Mouse (Mus musculus) hindbrain, embryonic 14.5 days (tissue): ENCODE measurements around the gene Prkar2a. TPM values are rescaled to one million over a fixed set of nuclear protein-coding genes. Genes with fewer than 3 reads are reported as not detected.

Experiments
- ATAC-seq: fragments of 200-750 bp; cut with Nextera tagmentation; 2 replicates; pipeline ENCODE4 v1.8.0; 2017; ENCODE audit warnings: moderate number of reproducible peaks, mild to moderate bottlenecking, moderate TSS enrichment, moderate library complexity; ENCODE audit not compliant: low FRiP score
- DNase-seq: peaks from one replicate; pipeline ENCODE4 v3.0.0-alpha.2; 2015; ENCODE audit warnings: low spot score
- H3K27ac ChIP-seq: fragments of 300-500 bp; sonication (generic); 2 replicates; pipeline ENCODE4 v1.5.1; 2014; ENCODE audit warnings: mild to moderate bottlenecking, moderate library complexity
- H3K27me3 ChIP-seq: fragments of 300-500 bp; sonication (generic); 2 replicates; pipeline ENCODE4 v1.6.1; 2014; ENCODE audit warnings: mild to moderate bottlenecking, low read length, mixed read lengths; ENCODE audit not compliant: control insufficient read depth, insufficient read depth
- H3K36me3 ChIP-seq: fragments of 300-500 bp; sonication (generic); replicated peaks from 2 replicates; pipeline ENCODE4 v1.6.1; 2014; ENCODE audit not compliant: control insufficient read depth, insufficient read depth
- H3K4me1 ChIP-seq: fragments of 300-500 bp; sonication (generic); replicated peaks from 2 replicates; pipeline ENCODE4 v1.6.1; 2014; ENCODE audit warnings: antibody characterized with exemption, low read length, mixed read lengths; ENCODE audit not compliant: control insufficient read depth, insufficient read depth
- H3K4me2 ChIP-seq: fragments of 300-500 bp; sonication (generic); replicated peaks from 2 replicates; pipeline ENCODE4 v1.6.1; 2014; ENCODE audit warnings: mild to moderate bottlenecking, moderate library complexity
- H3K4me3 ChIP-seq: fragments of 300-500 bp; sonication (generic); replicated peaks from 2 replicates; pipeline ENCODE4 v1.5.1; 2014; ENCODE audit warnings: mild to moderate bottlenecking, low read length
- H3K9ac ChIP-seq: fragments of 300-500 bp; sonication (generic); 2 replicates; pipeline ENCODE4 v1.6.1; 2014
- H3K9me3 ChIP-seq: fragments of 300-500 bp; sonication (generic); 2 replicates; pipeline ENCODE4 v1.6.1; 2016; ENCODE audit warnings: low read length; ENCODE audit not compliant: control insufficient read depth
- WGBS: fragments of 180-500 bp; shearing (Covaris S2); extraction: QIAGEN DNeasy Blood & Tissue Kit; methylation state at CpG from one replicate; pipeline ENCODE4 v1.1.7; 2014; 5-methylcytosine and 5-hydroxymethylcytosine counted together
- polyA plus RNA-seq: library from polyadenylated mRNA; unstranded; fragments of >200 nt; fragmentation: Nextera tagmentation; extraction: Ambion mirVana; gene quantifications from 2 replicates; pipeline ENCODE4 v1.2.1, GENCODE M21; 2014

Gene Prkar2a
- polyA plus RNA-seq, 1 experiment from 2014 or later: 70.8 TPM

- no peak within 1 kb of the TSS for H3K27ac ChIP-seq
- H3K4me3 ChIP-seq: peak within 1 kb of the TSS; percentile 68
- peaks cover 10% of the 10 kb centered on the region for H3K4me1 ChIP-seq
- peak within 1 kb of the TSS; percentile 70 for H3K4me2 ChIP-seq
- H3K9ac ChIP-seq: peak within 1 kb of the TSS; percentile 67
- ATAC-seq: peak; percentile 85
- peak; percentile 71 for DNase-seq
- H3K36me3 ChIP-seq: peaks cover 5% of the 10 kb centered on the region; the same call in 1 of the 2 replicates
- 3% methylated on average over 31 of the region's 37 CpGs for WGBS
- H3K27me3 ChIP-seq: no peaks in the 10 kb centered on the region
- no peaks in the 10 kb centered on the region for H3K9me3 ChIP-seq
Observed at GRCm38 (mm10) chr9:108661677-108662612, 27.2 kb upstream of the Prkar2a start, which contains the start of gene Slc25a20. TSS of gene Slc25a20 (plus strand) at chr9:108662088.

- Histone ChIP-seq H3K27me3 (no peaks in the 10 kb centered on the region), H3K27ac (no peak overlapping the region), H3K9me3 (no peaks in the 10 kb centered on the region), H3K4me2 (peak overlapping the region; percentile 70), H3K9ac (peak overlapping the region; percentile 67), H3K4me1 (peaks cover 10% of the 10 kb centered on the region), H3K4me3 (peak overlapping the region; percentile 68), H3K36me3 (peaks cover 5% of the 10 kb centered on the region; the same call in 1 of the 2 replicates)
- 49% methylated on average over 6 of the region's 6 CpGs for WGBS
- no peak for DNase-seq
- no peak for ATAC-seq
Observed at GRCm38 (mm10) chr9:108662660-108663059, 26.5 kb upstream of the Prkar2a start.

DNA sequence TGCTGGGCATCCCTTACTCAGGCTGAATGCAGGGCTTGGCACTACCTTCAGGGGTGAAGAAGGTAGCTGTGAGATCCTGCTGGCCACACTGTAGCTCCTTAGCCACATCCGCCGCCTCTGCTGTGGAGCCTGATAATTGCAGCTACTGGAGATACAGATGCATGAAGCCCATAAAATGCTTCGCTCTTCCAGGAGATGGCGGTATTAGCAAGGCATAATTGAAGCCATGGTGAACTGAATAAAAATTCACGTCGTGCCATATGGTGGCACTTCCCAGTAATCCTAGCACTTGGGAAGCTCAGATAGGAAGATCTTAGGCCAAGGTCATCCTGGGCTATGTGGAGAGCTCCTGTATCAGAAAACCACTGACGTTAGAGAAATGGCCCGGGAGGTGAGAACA, 19.2 kb upstream of the Prkar2a start:
- DNase-seq (no peak), ATAC-seq (no peak)
- WGBS: 54% methylated on average over 8 of the region's 8 CpGs

DNA sequence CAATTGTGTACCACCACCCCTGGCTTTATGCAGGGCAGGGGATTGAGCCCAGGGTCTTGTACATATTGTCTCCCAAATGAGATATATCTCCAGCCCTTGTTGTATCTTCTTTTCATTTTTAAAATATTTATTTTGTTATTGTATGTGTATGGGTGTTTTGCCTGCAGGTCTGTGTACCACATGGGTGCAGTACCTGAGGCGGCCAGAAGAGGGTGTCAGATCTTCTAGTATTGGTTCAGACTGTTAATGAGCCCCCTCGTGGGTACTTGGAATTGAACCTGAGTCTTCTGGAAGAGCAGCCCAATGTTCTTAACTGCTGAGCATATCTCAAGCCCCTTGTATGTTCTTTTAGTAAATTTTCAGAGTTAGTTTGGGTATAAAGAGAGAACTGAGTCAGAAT, 16.0 kb upstream of the Prkar2a start:
- no peaks in the 10 kb centered on the region for H3K27me3 ChIP-seq
- H3K4me1 ChIP-seq: no peaks in the 10 kb centered on the region
- no peak for ATAC-seq
- H3K9me3 ChIP-seq: no peaks in the 10 kb centered on the region
- no peak for DNase-seq
- peaks cover 62% of the 10 kb centered on the region for H3K36me3 ChIP-seq
- H3K4me3 ChIP-seq: no peak overlapping the region
- H3K27ac ChIP-seq: no peak overlapping the region
- H3K4me2 ChIP-seq: no peak overlapping the region
- 41% methylated on average over 2 of the region's 2 CpGs for WGBS
- no peak overlapping the region for H3K9ac ChIP-seq

More for the DNA sequence above, 19.2 kb upstream of the Prkar2a start:
- peaks cover 45% of the 10 kb centered on the region for H3K36me3 ChIP-seq
- H3K9ac ChIP-seq: no peak overlapping the region
- no peaks in the 10 kb centered on the region for H3K4me1 ChIP-seq
- no peak overlapping the region for H3K4me3 ChIP-seq
- H3K27ac ChIP-seq: no peak overlapping the region
- no peaks in the 10 kb centered on the region for H3K9me3 ChIP-seq
- no peak overlapping the region for H3K4me2 ChIP-seq
- no peaks in the 10 kb centered on the region for H3K27me3 ChIP-seq

- no peak for ATAC-seq
- 93% methylated on average over 15 of the region's 15 CpGs for WGBS
Observed at GRCm38 (mm10) chr9:108680026-108680425, 9.1 kb upstream of the Prkar2a start.

DNA sequence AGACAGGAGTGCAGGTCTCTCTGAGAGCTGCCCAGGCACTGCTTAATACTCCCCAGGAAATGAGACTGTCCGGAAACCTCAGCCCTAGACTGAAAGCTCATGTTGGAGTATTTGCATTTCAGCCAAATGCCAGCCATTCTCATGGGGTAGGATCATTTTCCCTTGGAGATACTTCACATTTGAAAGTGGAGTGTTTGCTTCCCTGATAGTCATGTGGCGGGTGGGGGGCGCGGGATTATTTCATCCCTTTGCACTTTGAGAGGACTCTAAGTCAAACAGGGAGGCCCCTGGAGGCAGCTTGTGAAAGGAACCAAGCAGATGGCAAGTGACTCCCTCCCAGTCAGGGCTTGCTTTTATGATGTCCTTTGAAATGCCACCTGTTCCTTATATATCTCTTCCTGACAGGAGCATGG, 2.6 kb upstream of the Prkar2a start:
- Histone ChIP-seq H3K4me3 (no peak overlapping the region), H3K4me2 (no peak overlapping the region), H3K27me3 (no peaks in the 10 kb centered on the region), H3K4me1 (peaks cover 9% of the 10 kb centered on the region; the same call in 1 of the 2 replicates), H3K27ac (no peak overlapping the region), H3K9ac (no peak overlapping the region), H3K36me3 (peaks cover 38% of the 10 kb centered on the region), H3K9me3 (no peaks in the 10 kb centered on the region)
- 19% methylated on average over 4 of the region's 4 CpGs for WGBS
- ATAC-seq (no peak), DNase-seq (no peak)

More at GRCm38 (mm10) chr9:108680026-108680425, 9.1 kb upstream of the Prkar2a start:
- Histone ChIP-seq H3K4me2 (no peak overlapping the region), H3K27ac (no peak overlapping the region), H3K4me1 (no peaks in the 10 kb centered on the region), H3K9me3 (no peaks in the 10 kb centered on the region), H3K27me3 (no peaks in the 10 kb centered on the region), H3K4me3 (no peak overlapping the region), H3K36me3 (peaks cover 79% of the 10 kb centered on the region), H3K9ac (no peak overlapping the region)
- no peak for DNase-seq

- Histone ChIP-seq H3K4me1 (peaks cover 13% of the 10 kb centered on the region; the same call in 1 of the 2 replicates), H3K9ac (no peak overlapping the region), H3K27me3 (no peaks in the 10 kb centered on the region), H3K36me3 (peaks cover 33% of the 10 kb centered on the region), H3K4me2 (no peak overlapping the region), H3K9me3 (no peaks in the 10 kb centered on the region), H3K27ac (no peak overlapping the region), H3K4me3 (no peak overlapping the region)
- no peak for ATAC-seq
- WGBS: 76% methylated on average over 6 of the region's 6 CpGs
- no peak for DNase-seq
Observed at GRCm38 (mm10) chr9:108687181-108687580, 1.9 kb upstream of the Prkar2a start.

- H3K27me3 ChIP-seq: no peaks in the 10 kb centered on the region
- WGBS: 74% methylated on average over 2 of the region's 2 CpGs
- H3K9me3 ChIP-seq: no peaks in the 10 kb centered on the region
- H3K4me1 ChIP-seq: peaks cover 13% of the 10 kb centered on the region; the same call in 1 of the 2 replicates
- no peak overlapping the region for H3K9ac ChIP-seq
- ATAC-seq: no peak
- no peak overlapping the region for H3K4me3 ChIP-seq
- H3K36me3 ChIP-seq: peaks cover 28% of the 10 kb centered on the region
- no peak overlapping the region for H3K27ac ChIP-seq
- no peak for DNase-seq
- no peak overlapping the region for H3K4me2 ChIP-seq
Observed at GRCm38 (mm10) chr9:108687686-108688085, 1.4 kb upstream of the Prkar2a start.

DNA sequence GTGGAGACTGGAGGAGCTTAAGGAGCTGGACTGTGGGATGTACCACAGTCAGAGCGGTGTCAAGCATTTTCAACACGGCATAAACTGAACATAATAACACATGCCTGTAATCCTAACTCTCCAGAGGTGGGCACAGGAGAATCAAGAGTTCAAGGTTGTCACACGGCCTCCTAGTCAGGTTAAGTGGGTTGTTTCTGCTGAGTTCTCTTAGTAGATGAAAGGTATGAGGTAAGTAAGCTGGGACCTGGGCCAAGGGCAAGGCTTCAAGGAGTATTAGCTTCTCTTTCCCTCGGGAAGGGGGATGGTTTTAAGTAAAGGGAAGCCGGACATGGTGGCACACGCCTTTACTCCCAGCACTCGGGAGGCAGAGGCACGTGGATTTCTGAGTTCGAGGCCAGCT, 663 bp upstream of the Prkar2a start:
- ATAC-seq: no peak
- DNase-seq: no peak

More for the DNA sequence above, 663 bp upstream of the Prkar2a start:
- Histone ChIP-seq H3K27ac (peak overlapping the region; percentile 55; the same call in 1 of the 2 replicates), H3K27me3 (no peaks in the 10 kb centered on the region), H3K4me2 (no peak overlapping the region), H3K36me3 (peaks cover 21% of the 10 kb centered on the region), H3K4me1 (peaks cover 18% of the 10 kb centered on the region), H3K9me3 (no peaks in the 10 kb centered on the region), H3K4me3 (no peak overlapping the region), H3K9ac (no peak overlapping the region)
- 77% methylated on average over 9 of the region's 9 CpGs for WGBS
